Mouse (Mus musculus) kidney, adult 8-10 months (tissue): Measurements from ENCODE around the gene Arvcf.
A peak's percentile ranks its signal among the peaks of the same experiment; 100 is the strongest.

Experiments
- DNase-seq, 2 experiments: peaks; one replicate each; pipeline ENCODE4 v3.0.0; 2022

Gene Arvcf

DNA sequence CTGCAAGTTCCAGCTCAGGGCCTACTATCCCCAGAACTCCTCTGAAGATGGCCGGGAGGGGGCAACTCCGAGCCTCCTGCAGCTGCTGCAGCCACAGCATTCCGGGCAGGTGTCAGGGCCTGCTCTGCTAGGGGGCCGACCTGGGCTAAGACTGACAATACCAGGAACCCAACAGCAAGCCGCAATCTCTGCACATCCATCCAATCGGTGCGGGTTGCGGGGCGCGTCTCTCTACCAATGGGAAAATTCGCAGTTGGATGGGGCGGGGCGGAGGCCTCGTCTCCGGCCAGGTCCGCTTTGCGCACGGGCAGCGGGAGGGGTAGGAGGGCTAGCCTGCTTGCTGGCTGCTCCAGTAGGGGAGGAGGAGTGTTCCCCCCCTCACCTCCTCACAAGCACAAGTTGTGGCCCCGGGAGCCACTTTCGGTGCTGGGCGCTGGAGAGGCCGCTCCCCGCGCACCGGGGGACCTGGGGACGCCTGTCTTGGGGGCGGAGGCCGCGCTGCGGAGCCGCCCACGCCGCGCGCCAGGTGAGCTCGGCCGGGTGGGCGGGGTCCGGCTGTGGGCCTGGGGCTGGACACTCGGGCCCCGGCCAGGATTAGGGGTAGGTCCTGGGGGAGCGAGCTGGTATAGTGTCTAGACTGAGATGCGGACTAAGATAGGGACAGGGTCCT, at the start of gene Arvcf, which contains the start of gene Tango2:
Gene Arvcf (plus strand): TSS at position 252 of the 670 bp plus-strand sequence.
Gene Tango2 (minus strand): TSS at position 173 of the 670 bp plus-strand sequence.
- peak; percentile 96 for DNase-seq

DNA sequence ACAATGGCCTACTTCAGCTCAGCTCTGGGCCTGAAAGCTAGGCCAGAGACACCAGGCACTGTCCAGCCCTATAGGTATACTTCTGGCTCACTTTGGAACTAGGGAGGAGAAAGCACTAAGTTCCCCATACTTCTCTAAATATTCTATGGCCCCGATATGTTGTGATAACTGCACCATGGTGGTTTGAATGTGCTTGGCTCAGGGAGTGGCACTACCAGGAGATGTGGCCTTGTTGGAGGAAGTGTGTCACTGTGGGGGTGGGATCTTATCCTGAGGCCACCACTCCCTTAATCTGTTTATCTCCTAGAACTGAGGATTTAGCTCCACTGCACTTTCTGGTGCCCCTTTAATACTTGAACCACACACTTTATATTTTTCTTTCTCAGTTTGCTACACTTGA, 39.8 kb upstream of the Arvcf start:
- DNase-seq, result no peak

DNA sequence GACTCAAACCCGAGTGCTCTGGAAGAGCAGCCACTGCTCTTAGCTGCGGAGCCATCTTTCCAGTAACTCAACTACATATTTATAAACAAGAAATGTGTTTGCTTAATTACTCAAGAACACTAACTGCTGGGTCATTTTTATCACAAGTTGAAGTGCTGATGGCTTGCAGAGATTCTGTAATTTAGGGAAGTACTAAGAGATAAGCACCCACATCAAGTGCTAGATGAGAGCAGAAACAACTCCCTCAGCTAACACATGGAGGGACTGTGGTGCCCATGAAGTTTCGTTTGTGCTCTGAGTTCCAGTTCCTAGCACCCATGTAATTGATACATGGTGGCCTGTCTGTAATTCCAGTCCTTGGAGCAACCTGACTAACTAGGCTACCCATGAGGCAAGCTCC, 29.0 kb upstream of the Arvcf start:
- DNase-seq, result no peak

DNA sequence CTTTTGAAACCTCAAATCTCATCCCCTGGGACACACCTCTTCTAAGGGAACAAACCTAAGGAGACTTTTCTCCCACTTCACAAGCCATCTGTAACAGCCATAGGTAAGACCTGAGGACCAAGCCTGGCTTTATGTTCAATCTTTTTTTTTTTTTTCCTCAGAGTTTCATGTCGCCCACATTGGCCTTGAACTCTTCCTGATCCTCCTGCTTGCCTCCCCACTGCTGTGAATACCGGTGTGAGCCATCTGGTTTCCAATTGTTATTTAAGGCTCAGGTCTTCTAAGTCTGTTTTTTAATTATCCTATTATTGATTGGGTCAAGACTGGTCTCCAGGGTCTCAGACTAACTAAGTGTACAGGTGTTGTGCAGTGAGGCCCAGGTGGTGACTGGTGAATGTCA, 26.5 kb upstream of the Arvcf start:
- DNase-seq, result no peak

DNA sequence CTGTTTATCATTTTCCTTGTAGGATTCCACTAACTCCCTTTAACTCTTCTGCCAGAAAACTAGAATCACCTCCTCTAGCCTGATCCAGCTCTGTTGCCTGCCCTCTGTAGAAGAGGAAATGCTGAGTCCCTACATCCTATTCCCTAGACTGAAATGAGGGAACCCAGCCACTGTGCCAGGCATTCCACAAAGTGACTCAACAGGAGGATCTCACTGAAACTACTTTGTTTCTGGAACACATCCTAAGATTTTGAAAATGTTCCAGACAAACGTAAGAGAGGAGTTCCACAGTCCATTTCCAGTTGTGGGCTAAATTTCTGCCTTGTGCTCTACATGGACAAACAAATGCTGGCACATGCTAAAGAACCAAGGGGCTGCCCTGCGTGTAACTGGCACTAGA, 24.5 kb upstream of the Arvcf start:
- no peak for DNase-seq

DNA sequence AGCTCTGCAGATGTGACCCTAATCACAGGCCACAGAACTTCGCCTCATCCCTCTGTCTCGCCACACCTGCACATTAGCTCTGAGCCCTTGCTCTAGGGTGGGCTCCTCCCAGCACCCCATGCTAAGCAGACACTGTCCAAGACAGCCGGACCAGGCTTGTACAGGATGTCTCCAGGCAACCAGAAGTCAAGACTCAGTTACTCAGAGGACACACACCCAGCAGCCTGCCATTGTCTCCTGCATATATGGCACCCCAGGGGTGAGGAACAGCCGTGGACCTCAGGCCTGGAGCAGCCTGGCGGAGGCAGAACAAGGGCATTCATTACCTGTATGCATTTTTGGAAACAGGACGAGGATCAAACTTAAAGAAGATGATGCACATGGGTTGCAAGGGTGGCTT, 24.0 kb upstream of the Arvcf start:
- no peak for DNase-seq

DNA sequence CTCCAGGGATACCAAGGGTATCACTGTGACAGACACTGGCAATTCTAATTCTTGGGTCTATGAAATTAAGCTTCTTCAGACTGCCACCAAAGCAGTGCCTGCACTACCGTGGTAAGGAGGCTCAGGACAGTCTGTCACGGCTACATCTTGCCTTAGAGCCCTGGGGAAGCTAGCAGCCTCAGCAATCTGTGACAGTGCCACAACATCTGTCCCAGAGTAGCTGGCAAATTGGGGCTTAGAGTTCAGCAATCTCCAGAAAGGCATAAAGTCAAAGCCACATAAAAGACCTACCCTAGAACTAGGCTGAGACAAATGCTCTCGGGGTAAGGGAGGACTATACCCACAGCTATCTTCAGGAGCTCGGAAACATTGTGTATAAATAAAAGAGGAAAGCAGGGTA, 22.2 kb upstream of the Arvcf start:
- no peak for DNase-seq

DNA sequence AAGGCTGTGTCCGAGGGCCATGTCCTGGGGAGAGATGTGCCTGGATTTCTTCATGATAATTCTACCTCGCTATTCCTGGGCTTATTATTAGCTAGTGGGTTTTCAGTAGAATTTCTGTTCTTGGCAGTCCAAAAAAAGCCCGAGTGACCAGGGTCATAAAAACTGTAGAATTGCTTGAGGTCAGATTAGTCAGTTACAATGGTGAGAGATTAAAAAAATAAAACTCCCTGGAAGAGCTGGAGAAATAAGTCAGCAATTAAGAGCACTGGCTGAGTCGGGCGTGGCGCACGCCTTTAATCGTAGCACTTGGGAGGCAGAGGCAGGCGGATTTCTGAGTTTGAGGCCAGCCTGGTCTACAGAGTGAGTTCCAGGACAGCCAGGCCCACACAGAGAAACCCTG, 20.0 kb upstream of the Arvcf start:
- DNase-seq, result no peak

DNA sequence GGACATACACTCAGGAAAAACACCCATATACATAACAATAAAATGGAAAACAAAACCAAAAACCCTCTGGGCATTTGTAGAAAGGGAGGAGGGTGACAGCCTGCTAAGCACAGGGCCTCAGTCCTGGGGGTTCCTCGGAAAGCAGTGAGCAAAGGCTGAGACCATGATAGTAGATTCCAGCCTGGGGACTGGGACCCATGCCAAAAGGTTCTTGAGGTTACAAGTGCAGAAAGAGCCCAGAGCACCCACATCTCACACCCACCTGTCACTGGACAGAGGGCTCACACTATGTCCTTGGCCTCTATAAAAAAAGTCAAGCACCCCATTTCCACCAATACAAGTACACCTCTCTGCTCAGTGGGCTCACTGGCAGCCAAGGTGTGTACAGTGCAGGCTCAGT, 19.5 kb upstream of the Arvcf start:
- DNase-seq, result no peak

DNA sequence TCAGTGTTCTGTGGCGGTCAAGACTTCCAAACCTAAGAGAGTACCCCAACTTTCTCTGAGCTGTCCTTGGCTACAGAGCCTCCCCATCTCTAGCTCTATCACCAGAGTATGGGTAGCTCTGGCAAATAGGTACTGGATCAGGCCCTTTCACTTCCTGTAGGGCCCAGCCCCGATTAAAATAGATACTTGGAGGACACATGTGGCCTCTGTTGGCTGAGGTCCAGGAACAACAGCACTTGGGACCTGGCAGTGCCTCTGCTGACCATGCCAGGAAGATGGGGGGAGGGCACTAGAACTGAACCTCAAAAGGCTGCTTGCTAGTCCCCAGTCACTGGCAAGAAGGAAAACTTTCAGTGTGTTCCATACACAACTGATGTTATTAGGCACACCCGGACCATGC, 14.0 kb upstream of the Arvcf start:
- DNase-seq, result peak in 1 of 2 experiments; percentile 54

DNA sequence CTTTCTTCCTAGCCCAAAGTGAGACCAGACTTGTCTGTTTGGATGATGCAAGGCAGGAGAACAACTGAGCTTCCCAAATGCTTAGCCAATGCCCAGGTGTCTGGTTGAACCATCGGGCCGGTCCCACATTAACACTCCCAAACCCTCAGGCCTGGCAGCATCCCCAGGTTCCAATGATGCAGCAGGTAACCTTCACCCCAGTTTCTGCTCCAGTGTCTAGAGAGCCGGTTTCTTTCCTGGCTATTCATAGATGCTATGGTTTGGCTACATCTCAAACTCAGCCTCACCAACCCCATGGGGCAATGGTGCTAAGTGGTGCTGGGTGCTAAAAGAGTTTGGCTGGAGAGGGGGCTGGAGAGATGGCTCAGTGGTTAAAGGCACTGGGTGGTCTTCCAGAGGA, 12.0 kb upstream of the Arvcf start:
- DNase-seq, result no peak

DNA sequence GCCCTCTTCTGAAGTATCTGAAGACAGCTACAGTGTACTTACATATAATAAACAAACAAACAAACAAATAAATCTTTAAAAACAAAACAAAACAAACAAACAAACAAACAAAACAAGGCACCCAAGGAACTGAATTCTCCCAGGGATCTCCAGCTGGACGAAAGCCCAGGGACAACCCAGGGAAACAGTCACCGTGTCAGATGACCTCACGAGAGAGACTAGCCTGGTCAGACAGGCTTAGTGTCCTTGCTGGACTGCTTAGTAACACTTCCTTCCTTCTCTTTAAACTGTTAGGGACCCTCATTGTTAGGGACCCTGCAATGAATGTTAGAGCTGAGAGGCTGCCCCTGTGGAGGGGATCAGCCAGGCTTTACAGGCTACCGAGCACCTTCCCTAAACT, 10.7 kb upstream of the Arvcf start:
- DNase-seq, result no peak

DNA sequence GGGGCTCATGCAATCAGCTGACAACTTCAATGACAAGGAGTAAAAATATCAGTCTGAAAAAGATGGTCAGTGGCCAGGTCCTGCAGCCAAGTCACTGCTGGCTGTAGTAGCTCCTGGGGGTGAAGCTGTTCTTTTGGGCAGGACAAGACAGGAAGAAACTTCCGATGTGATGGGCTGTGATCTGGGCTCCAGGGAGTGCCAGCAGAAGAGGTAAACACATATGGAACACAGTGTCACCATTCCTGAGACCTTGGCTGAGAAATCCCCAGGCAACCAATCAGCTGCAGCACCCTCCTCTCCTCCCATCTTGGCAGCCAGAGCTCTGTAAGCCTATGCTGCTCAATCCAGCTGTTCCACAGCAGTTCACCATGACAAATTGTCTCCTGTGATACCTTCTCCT, 8.1 kb upstream of the Arvcf start:
- DNase-seq, result no peak

DNA sequence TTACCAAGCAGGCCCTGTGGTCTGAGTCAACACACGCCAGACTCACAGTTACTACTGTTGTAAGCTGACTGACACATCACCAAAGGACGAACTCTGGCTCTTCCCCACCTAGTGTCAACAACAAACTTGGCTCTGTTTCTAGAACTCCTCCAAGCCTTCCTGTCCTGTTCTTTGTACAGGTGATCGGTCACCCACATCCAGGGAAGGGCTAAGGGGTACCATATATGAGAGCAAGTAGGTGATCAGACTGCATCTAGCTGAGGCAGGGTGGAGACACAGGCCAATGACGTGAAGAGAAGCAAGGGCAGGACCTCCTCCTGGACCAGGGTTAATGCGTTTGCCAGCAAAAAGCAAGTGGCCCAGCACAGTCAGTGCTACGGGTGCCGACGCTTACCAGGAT, 6.4 kb upstream of the Arvcf start:
- no peak for DNase-seq

DNA sequence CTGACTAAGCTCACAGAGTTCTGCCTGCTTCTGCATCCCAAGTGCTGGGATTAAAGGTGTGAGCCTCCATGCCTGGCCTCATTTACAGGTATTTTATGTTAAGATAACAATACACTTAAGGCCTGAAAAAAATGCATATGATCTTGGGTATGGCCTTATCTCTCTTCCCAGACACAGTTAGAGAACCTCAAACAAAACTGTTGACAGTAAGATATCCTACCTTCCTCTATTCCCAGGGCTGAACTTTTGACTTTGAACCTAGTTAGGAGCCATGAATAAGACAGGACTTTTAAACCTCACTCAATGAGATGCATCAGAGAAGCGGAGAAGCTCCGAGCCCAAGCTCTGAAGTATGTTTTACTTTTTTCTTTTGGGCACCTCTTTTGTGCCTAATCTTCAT, 5.9 kb upstream of the Arvcf start:
- DNase-seq, result no peak

DNA sequence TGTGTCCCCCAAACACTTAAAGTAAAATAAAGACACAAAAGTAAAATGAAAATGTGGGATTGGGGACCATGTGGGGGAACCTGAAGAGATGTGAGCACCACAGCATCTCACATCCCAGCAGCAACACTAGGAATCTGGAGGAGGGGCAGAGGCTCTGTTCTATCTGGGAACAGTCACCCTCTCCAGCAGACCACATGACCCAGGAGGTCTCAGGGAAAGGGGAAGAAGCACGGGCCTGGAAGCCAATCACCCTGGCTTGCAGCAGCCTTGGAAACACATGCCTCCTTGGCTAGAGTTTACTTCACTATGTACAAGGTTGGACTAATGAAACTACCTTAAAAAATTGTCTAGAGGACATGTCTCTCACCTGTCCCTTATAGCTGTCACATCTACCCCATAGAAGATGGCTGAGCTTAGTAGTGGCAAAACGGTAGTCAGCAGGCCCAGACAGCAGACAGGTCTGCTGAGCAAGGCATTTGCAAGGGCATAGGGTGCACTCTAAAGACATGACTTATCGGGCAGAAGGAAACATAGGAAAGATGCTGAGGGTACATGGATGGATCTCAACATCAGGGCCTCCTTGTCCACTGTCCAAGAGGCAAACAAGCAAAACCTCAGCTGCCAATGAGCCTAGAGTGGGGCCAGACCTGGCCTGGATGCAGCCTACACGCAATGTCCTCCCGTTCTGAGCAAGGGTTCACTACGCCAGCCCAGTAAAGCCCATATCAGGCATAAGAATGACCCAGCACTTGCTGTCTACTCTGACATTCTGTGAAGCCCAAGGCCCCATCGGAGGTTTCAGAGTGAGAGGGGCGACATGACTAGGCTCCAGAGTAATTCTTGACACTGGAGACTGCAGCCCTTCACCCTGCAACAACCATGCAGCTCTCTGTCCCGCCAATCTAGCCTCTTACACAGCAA, 5.1 kb upstream of the Arvcf start:
- DNase-seq, result peak in 1 of 2 experiments; percentile 38

DNA sequence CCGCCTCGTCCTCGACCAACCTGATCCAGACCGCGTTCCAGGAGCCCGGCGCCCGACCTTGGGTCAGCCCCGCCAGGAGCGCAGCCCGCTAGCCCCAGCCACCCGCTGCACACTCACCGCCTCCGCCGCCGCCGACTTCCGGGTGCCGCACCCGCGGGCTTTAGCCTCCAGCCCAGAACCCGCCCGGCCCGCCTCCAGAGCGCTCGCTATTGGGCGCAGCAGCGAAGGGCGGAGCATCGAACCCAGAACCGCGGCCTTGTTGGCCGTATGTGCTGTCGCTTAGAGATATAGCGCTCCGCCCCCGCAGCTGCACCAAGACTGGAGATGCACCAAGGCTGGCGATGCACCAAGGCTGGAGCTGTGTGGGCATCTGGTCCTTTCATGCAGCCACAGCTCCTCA, 4.2 kb upstream of the Arvcf start:
- DNase-seq, result peak; percentile 96 to 97

DNA sequence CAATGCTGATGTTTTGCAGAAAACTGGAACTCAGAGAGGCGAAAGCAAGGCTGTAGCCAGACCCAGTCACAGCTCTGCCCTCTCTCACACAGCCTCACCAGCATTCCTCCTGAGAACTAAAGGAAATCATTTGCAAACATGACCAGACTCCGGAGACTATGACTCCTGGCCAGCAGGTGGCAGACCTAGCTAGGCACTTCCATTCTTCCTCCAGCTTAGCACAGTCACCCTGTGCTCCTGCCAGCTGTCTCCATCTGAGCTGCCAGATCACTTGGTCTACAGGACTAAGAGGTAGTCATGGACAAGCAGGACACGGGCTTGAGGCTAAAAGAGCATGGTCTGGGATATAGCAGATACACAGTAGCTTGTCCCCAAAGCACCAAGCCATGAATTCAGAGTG, 2.7 kb upstream of the Arvcf start:
- DNase-seq, result peak; percentile 91 to 95

DNA sequence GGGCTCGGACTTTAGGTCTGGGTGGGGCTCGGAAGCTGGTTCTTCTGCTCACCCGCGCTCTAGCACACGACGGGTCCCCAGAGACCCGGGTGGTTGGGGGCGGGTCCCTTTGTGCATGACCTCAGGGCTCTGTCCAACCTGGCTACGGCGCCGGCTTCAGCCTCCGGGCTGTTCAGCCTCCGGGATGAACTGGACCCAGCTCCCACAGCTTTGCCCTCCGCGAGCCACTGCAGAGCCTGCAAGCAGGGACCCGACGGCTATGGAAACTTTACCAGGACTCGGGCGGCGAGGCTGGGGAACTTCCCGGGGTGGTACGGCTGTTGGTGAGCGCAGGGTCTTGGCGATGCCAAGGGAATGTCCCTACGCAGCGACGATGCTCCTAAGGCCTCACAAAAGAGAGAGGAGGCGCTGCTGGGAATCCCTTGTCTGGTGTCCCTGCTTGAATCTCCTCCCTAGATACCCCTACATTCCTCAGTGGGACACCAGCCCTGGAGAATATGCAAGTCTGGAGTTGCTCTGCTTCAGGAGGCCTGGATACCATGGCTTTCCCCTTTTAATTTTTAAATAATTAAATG, 706 bp downstream of the Arvcf start:
- peak in 1 of 2 experiments; percentile 44 for DNase-seq

DNA sequence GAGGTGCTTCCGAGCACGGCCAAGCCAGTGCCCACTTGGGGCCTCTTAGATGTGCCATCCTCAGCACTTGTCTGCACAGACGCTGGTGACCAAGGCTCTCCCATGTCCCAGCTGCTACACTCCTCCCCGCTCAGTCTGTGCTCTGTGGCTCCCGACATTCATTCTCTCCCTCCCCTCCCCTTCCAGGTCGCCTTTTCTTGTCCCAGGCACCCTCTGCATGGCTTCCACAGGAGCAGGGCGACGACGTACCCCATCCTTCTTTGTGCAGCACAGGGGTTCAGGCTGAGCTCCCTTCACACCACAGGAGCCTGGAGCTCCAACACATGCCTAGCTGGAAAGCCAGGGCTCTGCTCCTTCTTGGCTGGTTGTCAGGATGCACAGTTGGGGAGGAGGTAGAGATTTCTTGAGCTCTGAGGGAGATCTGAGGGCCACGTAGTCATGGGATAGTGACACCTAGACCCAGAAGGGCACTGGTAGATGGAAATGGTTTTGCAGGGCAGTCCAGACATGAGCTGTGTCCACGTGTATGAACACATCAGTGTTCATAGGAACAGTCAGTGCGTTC, 1.9 kb downstream of the Arvcf start:
- DNase-seq, result no peak

DNA sequence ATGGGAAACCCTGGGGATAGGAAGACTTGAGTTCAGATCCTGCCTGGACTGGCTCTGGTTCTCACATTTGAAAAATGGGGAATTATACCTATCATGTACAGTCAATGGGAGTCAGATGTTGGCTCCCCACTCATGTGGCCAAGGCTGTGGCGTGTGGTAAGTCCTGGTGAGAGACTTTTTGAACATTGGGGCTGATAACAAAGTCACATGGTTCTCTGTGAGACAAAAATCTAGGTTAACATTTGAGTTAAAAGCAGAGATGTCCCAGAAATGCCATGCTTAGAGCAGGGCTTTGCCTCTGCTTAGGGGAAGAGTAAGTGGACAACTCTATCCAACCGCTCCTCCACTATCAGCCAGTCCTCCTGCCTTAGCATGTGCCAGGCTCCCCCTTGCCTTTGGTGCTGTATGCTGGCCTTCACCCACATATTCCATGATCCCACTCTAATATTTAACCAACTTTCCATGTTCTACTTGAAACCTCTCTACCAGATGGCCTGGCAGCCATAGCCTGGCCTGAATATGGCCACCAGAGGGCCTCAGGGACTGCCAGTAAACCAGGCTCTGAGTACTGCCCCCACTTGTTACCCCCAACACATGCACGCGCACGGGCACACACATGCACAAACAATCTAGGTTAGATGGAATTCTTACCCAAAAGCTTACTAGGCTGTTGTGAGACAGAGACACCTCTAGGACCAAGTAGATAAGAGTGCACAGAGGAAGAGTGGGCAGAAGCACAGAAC, 3.5 kb downstream of the Arvcf start:
- DNase-seq, result peak; percentile 52 to 70

DNA sequence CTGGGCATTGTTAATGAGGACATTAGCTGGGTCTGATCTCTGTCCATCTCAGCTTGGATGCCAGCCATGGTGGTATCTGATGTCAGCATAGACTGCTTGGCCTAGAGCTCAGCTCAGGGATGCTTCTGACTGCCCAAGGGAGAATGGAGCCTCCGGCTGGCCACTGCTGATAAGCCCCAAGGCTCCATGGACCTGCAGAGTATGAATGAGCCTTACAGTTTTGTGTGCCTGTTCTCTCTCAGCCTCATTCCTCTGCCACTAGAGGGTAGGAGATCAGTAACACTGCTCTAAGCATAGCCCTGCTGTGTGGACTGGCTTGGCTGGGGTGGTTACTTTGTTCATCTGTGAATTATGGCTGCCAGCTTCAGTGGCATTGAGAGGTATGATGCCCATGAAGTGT, 5.1 kb downstream of the Arvcf start:
- no peak for DNase-seq

DNA sequence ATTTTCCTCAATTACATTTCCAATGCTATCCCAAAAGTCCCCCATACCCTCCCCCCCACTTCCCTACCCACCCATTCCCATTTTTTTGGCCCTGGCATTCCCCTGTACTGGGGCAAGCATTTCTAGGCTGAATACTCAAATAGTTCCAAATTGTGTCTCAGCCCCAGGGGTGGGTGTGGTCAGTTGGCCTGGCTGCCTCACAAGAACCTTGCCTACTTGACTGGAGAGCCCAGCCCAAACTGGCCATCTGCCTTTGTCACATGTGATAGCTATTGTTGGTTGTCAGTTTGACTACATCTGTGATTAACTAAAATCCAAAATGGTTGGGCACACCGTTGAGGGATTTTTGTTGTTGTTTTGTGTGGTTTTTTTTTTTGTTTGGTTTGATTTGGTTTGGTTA, 9.0 kb downstream of the Arvcf start:
- DNase-seq, result no peak
